Mouse (Mus musculus) cerebellum, adult 11-12 months (tissue): ENCODE measurements at regions not wholly inside any gene's neighbourhood (a gene's known extent, or its start where the extent isn't known, plus 50 kb on each side); places are given as distances from the start of the nearest gene placed in this dataset.

Experiments used
- DNase-seq: peaks from one replicate; pipeline ENCODE4 v3.0.0; 2022

DNA sequence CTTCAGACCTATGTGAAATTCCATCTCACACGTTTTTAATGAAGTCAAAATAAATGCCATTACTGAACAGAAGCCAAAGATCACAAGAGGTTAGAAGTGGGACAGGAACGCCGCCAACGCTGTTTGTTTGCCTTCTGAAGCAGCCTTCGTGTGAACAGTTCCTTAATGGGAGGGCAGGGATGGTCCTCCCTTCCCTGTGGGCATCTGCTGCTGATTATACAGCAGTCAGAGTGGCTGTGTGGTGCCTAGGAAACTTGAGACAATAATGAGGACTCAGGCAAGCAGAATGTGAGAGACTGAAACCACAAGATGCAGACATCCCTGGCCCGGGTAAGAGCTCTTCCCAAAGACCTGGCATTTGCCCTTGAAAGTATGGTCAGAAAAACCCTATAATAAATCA lies 164.3 kb downstream of the Cxcl12 start:
- no peak for DNase-seq

DNA sequence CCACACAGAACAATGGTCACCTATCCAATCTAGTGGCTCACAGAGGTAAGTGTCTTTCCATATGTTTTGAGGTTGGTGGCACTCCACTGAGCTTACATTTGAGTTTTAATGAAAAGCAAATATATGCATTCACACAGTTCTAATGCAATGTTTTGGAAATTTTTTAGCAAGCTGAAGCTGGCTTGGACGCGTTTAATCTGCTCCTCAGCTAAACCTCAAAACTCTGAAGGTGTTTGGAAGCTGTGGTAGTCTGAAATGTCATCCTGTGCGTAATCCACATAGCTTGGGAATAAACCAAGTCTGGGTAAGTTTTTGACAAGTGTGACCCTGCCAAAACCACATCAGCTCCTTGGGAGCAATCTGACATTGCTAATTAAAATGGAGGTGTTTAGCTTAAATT lies 173.8 kb downstream of the Cxcl12 start:
- DNase-seq: no peak

DNA sequence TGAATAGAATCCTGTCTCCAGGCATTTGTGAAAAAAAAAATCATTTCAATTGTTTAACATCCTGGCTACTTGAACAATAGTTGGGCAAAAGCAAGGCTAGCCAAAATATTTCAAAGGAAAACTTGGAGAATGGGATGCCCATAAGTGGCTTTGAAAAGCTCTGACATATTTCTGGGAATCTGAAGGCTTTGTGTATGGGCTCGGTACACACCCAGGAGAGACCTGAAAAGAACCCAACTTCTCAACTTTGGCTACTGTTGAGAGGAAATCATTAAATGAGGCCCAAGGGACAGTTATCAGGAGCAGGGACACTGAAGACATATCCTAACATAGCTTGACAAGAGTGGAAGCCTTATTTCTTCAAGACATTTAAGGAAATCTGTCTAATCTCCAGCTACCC lies 179.0 kb downstream of the Cxcl12 start:
- no peak for DNase-seq

DNA sequence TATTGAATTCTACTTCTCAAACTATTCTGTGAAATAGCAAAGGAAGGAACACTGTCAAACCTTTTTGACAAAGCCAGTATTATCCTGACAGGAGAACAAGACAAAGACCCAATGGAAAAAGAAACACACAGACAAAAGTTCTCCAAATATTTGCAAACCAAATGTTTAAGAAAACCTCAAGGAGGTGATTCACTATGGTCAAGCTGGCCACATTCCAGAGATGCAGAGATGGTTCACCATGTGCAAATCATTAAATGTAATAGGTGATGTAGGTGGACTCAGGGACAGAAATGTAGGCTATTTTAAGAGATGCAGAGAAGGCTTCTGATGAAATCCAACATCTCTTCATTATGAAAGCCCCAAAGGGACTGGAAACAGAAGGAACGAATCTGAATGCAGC lies 183.5 kb downstream of the Cxcl12 start:
- no peak for DNase-seq

DNA sequence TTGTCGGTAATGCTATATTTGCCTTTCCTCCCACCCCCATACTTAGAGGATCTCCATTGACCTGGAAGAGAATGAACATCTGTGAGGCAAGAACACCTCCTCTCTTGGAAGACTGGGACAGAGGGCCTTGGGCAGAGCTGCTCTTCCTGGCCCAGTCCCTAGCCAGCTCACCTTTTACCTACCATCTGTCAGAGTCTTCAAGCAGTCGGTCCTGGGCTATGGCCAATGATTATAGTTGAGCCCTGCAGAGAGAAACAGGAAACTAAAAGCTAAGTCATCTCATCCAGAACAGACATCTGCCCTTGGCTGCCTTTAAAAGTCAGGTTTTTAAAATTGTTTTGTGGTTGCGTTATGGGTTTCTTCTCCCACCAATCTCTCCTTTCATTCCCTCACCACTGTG lies 184.8 kb downstream of the Cxcl12 start:
- peak; percentile 4 for DNase-seq

DNA sequence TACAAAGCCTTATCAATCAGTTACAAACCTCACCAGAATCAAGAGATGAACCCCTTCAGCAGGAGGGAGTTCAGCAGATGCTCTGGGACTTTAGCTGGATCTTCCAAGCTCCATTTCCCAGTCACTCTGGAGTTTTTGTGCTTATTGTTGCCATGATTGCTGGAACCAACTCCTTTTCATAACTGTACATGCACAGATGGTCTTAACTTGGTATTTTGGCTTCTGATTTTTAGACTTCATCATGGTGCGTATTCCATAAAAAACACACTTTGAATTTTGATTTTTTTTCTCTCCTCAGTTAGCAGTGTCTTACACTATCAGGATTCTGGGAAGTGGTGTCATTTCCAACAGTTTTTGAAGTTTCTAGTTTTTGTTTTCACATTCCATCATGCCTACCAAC lies 187.8 kb downstream of the Cxcl12 start:
- no peak for DNase-seq

DNA sequence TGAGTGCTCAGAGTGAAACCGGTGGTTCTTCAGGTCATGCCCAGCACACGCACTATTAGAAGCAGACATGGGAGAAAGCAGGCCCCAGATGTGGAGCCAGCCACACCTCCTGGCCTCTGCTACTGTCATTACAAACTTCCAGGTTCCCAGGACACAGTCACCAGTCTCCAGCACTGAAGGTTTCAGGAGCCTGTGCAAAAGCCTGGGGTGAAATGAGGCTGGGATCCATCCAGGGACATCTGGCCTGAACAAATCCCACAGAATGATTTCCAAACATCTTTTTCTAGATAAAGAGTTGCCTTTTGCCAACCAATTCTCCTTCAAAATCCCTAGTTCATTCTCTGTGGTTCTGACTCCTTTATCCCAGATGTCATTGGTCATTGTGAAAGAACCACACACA lies 191.1 kb downstream of the Cxcl12 start:
- DNase-seq: no peak

DNA sequence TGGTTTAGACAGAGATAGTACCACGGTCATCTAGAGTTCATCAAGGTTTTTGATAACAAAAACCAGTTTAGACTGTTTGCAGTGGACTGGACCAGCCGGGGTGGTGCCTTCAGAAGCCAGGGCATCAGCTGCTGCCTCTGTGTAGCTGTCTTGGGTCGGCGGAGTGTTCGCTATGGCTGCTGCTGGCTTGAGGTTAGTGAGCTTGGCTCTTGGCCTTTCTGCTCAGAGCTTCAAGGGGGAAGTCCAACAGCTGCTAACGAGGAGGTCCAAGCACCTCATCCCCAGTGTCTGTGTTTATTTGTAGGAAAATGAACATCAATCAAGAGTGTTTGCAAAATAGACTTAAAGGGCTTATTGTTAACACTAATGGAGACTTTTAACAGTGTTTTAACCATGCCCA lies 198.2 kb downstream of the Cxcl12 start:
- no peak for DNase-seq

DNA sequence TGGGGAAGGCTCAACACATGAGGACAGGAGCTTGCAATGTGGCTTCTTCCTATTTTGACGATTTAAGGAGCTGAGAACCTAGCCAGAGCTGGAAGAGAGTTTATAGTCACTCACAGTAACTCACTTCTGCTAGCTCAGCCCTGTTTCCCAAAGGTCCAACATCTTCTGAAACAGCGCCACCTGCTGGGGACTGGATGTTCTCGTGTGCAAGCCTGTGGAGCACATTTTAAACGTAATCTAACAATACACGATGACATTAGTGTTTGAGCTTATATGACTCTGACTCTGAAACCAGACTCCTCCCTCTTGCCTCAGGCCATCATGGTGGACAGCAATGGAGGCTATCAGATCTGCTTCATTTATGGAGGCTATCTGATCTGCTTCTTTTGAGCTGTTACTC lies 207.7 kb downstream of the Cxcl12 start:
- no peak for DNase-seq

DNA sequence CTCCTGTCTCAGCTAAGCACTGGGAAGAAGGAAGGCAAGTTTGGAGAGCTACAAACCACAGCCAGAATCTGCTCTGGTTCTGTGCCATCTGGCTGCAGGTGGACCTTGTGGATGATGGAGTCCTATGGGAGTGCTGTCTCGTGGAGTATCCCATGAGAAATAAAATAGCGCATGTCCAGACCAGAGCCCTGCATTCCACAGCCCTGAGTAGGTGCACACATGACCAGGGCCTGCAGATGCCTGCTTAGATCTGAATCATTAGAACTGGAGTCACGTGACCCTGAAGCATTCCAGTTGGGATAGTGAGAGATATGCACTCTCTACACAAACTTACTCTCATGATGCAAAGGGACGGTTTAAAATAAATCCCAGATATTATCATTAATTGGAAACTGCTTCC lies 211.6 kb downstream of the Cxcl12 start:
- DNase-seq: no peak

DNA sequence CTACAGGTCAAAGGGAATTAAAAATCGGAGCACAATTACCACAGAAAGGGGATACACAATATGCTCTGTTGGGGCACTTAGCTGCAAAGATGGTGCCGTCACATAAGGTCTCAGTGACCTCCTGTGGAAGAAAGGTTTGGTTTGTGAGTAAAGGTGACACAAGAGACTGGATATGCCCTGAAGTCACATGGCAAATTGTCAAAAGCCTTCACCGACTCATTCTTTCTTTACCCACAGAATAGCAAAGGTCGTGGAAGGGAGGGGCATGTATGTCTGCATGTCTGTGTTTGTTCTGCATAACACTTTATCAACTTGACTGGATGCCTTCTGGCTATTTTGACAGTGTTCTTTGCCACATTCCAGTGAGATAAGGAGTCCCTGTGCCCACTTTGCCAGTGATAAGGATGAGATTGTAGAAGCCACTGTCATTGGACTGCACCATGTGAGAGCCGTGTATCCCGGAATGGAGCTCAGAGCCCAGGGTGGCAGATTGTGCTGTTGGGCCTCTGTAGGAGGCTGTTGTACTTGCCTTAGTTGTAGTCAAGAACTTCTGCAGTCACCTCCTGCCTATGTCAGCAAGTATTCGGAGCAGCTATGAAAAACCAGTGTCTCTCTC lies 222.0 kb downstream of the Cxcl12 start:
- DNase-seq: no peak

DNA sequence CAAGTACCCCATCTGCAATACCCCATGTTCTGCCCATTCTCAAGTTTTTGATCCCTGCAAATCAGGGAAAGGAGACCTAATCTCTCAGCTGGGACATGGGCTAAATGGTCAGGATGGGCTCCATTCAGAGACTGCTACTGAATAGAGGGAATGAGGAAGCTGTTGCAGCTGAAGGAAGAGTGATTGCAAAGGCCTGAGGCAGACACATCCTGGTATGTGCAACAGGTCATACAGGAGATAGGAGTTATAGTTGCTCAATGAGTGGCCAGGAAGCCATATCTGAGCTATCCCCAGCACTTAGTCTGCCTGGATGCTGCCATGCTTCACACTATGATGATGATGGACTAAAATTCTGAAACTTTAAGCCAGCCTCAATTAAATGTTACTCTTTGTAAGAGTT lies 225.1 kb downstream of the Cxcl12 start:
- no peak for DNase-seq

DNA sequence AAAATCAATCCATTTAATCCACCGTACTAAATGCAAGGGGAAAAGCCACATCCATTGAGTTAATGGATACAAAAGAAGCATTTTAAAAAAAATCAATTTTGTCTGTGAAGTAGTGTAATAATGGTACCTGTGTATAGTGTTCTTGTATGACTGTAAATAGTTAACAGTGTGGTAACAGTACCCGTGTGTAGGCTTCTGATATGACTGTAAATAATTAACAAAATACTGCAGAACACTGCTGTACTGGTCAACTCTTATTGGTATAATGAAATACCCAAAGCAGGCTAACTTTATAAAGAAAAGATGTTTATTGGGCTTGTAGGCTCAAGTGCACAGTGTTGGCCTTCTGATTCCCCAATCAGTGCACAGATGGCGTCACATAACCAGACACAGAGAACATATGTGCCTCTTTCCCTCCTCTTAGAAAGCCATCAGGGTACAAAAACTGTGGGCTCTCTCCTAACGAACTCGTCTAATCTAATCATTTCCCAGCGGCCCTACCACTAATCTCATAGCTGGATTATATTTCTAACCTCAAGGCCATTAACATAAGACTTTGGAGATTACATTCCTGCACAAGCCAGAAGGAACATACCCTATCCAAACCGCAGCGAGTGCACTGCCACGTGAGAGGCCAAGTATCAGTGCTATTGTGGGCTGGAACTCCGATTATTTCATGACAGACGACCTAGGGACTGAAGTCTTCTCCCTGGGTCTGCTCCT lies 237.4 kb downstream of the Cxcl12 start:
- DNase-seq: no peak

DNA sequence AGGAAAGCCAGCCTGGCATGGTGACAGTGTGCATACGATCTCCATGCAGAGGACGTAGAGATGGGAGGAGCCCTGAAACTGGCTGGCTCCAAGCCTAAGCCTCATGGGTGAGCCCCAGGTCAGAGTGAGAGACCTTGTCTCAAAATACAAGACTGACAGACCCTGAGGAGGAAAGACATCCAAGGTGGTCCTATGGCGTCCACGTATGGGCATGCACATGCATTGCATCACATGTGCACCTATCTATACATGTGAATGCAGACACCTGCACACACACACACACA lies 237.9 kb downstream of the Cxcl12 start:
- no peak for DNase-seq

DNA sequence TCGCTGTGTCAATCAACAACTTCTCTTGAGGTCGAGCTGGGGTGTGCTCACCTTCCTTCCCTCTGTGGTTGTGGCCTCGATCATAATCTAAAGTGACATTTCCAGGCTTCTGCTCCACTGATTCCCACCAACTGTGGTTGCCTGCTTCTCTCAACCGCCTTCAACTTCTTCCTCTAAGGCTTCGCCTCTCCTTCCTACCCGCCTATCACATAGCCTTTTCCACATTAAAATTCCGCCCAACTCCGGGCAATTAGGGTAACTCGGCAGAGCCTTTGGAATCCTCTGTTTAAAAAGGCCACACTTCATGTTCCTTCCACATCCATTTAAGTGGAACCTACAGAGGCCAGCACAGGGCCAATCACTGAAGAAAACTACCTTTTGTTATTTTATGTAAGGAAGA lies 238.4 kb downstream of the Cxcl12 start:
- no peak for DNase-seq

DNA sequence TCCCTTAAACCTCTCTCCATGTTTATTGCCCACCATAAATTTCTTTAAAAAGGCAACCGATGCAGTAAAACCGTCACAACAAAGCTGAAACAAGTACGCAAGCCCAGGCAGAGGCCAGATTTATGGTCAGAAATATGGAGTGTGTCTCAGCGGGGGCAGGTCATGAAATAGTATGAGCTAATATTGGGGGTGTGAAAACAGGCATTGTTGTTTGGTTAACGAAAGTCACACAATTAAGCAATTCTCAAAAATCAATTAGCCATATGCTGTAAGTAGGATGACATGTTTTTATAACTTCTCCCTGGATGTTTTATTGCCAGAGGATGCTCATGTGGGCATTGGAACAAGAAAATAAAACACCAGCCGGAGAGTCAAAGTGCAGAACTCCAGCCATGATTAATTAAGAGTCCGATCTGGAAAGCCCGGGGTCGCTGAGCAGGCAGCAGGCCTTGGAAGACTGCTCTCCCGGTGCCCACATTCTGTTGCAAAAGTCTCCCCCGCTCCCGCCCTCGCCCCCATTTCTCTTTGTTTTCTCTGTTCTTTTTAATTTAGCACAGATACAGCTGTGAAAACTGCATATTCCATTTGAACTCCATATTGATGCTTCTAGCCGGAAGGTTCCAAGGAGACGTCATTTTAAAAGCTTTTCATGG lies 239.0 kb downstream of the Cxcl12 start:
- no peak for DNase-seq

DNA sequence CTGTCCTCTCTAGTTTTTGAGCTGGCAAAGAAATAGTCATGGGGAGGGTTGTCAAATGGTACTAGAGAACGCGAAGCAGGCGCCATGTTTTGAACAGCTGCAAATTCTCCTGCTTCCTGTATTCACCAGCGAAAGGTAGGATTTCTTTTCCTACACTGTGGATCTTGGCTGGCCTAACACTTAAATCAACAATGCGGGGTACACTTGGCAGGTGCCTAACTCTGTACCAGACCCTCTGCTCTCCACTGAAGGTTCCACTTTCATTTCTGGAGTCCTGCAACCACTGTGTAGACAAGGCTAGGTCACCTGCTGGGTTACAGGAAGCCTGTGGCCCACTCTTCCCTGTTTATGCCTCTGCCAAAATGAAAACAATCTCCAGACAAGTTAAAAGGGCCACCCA lies 239.6 kb downstream of the Cxcl12 start:
- no peak for DNase-seq

DNA sequence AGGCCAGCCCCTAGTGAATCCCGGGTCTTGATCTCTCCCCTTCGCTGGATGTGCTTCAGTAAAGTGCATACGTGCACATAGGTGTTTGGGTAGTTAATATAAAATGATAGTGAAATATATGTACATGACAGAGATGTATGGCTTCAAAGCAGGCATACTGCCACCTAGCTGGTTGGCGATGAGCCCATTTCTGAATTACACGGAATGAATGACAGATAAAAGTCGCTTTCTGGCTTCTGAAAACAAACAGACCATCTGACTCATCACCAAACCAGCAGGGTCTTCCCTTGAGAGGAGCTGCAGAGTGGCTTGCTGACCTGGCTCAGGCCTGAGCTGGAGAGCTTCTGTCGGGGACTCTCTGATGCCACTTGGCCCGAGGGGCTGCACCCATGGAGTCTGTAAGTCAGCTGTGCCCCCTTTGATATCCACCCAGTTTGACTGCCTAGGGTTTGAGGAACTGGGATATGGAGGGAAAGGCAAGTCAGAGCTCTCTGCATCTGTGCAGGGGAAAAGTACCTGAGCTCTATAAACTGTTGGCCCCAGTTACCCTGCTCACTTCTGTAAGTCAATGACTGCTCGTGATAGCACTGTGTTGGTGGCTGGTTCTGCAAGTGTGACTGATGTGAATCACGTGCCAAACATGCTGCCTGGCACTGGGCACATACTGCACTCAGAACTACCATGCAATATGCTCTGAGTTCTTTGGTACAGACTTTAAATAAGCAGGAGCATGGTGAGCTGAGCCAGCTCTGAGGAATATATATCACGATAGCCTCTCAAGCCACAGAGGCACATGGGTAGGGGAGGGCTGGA lies 240.8 kb downstream of the Cxcl12 start:
- no peak for DNase-seq

DNA sequence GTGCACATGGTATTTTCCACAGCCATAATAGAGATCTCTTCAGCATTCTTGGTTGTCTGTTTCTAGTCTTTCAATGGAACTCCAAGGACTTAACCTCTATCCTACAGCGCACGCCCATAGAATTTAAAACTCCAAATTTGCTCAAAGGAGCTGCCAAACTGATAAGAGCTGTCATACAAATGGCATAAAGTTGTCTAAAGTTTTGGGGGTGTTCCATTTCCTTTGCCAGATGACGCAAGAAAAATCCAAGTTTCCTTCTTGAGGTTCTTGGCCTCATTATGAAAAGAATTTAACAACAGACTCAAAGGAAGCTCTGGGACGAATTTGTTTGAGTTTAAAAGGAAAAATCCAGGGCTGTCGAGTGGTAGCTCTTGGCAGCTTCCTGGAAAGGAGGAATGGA lies 246.6 kb downstream of the Cxcl12 start:
- DNase-seq: no peak

DNA sequence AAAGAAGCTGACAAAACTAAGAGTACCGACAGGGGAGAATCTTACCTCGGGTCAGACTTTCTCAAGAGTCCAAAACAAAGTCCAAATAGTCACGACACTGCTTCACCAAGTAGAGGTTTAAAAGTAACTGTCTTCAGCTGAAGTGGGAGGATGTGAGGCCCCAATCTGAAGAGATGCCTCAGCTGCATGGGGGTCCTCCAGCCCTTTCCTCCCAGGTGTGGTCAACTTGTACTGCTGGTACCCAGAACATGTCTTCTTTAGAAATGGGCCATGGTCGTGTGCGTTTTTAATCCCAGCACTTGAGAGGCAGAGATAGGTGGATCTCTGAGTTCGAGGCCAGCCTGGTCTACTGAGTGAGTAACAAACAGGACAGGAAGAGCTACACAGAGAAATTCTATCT lies 247.6 kb downstream of the Cxcl12 start:
- no peak for DNase-seq

DNA sequence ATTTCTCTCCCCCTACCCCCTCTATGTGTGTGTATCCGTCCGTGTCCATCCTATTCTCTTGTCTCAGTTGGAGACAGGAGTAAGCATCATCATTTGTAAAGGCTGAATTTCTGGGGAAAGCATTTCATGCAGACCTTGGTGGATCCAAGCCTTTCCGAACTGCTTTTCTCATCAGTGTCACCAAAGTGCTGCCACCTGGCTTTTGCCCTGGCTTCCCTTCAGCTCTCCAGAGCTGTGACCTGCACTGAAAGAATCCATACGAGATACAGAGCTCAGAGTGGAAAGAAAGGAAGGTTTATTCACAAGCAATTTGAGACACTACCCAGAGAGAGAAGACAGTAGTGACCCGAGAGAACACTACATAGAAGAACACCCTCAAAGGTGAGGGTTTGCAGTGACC lies 248.1 kb downstream of the Cxcl12 start:
- no peak for DNase-seq

DNA sequence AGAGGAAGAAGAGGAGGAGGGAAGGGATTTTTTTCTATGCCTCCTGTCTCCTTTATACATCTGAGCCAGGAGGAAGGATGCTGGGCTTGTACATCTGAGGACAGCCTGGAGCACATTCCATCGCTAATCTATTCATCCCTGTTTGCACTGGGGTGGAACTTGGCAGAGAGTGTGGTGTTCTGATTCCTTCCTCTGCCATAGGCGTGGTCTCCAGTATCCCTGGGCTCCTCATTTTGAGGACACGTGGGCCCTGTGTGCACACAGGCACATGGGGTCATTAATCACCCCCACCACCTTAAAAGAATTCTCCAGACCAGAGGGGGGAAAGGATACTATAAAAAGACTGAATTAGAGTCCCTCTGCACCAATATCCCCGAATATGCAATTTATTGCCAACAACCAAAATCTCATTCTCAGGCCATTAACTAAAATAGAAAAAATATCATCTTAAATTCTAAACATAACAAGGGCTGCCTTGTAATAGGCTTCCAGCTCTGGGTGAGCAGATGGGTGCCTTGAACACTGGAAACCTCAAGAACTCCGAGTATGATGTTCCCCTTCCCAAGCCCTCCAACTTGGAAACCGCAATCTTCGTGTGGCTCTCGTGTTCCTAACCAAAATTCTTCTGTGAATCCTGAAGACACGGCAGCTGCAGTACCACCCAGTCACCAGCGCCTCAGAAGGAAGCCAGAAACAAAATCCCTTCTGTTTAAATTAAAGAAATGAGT lies 254.7 kb downstream of the Cxcl12 start:
- DNase-seq: no peak

DNA sequence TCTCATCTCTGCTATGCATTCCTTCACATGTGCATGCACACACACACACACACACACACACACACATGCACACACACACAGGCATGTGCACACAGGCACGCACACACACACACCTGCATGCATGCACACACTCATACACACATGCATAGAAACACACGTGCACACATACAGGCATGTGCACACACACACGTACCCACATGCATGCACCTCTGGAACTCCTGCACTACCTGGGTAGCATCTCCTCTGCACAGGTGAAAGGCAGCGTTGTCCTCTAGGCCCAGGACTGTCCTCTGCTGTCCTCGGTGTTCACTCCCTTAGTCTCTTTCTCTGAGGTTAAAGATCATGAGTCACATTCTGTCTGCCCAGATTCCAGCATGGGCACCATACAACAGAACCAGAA lies 258.0 kb downstream of the Cxcl12 start:
- DNase-seq: no peak
